In the genomic region with DNA sequence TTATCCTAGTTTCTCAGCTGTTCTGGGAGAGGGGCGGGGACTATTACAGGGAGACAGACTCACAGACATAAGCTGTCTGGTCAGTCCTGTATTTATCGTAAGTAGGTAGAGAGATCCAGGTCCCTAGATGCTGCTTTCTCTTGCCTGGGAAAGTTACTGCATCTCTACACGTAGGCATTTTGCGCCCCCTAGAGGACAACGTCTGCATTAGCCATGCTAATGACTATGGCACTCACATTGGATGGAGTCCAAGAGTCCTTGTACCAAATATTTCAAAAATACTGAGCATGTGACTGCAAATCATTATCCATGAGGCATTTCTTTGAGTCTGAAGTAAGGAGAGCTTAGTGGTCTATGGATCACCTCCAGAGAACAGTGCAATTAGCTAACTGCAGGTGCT, we compare ENCODE assay signal across 9 mouse cellular contexts. TPM values are rescaled to one million over a fixed set of nuclear protein-coding genes. Genes with fewer than 3 reads are reported as not detected.
DNase-seq lines count a peak whose midpoint lies in the region; ATAC-seq and TF ChIP-seq lines count a peak whose summit lies in the region.
"Had no signal": no experiment of that assay in that cellular context is flagged by ENCODE, and none has a peak within 500 bp of the region (broad histone marks: within the 10 kb centered on the region; RNA-seq: fewer than 3 reads in every experiment).

No protein-coding gene starts in this region.

- ATAC-seq in midbrain, embryonic 13.5 days, result no peak
- ATAC-seq in hematopoietic stem cell, adult 5-6 weeks (replicated peaks in 1 of 2; ENCODE audit: insufficient read depth in 1 of 2, low FRiP score in 2 of 2, low TSS enrichment in 1 of 2, low read depth in 1 of 2, poor library complexity in 2 of 2, severe bottlenecking in 2 of 2), result peak; percentile 42 to 46; a peak in 1 of 4 replicates
- ATAC-seq in limb, embryonic 11.5 days (ENCODE audit: insufficient number of reproducible peaks, low FRiP score, low TSS enrichment, low read depth), result no peak
- no peak for ATAC-seq in erythroblast, adult 5-6 weeks (replicated peaks; ENCODE audit: low FRiP score, poor library complexity, severe bottlenecking)

- TF ChIP-seq CTCF in cortical plate, adult 2 months (IDR thresholded peaks at IDR 0.05; ENCODE audit: extremely low read depth, insufficient read depth, low read length), result peak; percentile 95

- no peak overlapping the region for H3K9ac ChIP-seq in midbrain, embryonic 13.5 days (replicated peaks)
- H3K9ac ChIP-seq in limb, embryonic 11.5 days (ENCODE audit: low read length), result no peak overlapping the region
- H3K9ac ChIP-seq: heart, embryonic 13.5 days had no signal

- H3K4me3 ChIP-seq in midbrain, embryonic 10.5 days, result no peak overlapping the region
- no peak overlapping the region for H3K4me3 ChIP-seq in midbrain, embryonic 13.5 days (replicated peaks)
- no peak overlapping the region for H3K4me3 ChIP-seq in cortical plate, adult 2 months (ENCODE audit: insufficient read depth, low read length)
- no peak overlapping the region for H3K4me3 ChIP-seq in limb, embryonic 11.5 days (ENCODE audit: low read depth, low read length)
- H3K4me3 ChIP-seq: heart, embryonic 13.5 days had no signal

- no peak overlapping the region for H3K4me2 ChIP-seq in midbrain, embryonic 13.5 days (replicated peaks)
- no peak overlapping the region for H3K4me2 ChIP-seq in limb, embryonic 11.5 days (ENCODE audit: low read depth, severe bottlenecking)
- H3K4me2 ChIP-seq: heart, embryonic 13.5 days had no signal

- TF ChIP-seq POLR2A in cortical plate, adult 2 months (IDR thresholded peaks at IDR 0.05; ENCODE audit: extremely low read depth, insufficient read depth, low read length), result no peak

- no peaks in the 10 kb centered on the region for H3K36me3 ChIP-seq in midbrain, embryonic 10.5 days
- no peaks in the 10 kb centered on the region for H3K36me3 ChIP-seq in midbrain, embryonic 13.5 days
- no peaks in the 10 kb centered on the region for H3K36me3 ChIP-seq in limb, embryonic 11.5 days (ENCODE audit: control insufficient read depth, insufficient read depth, low read length)
- H3K36me3 ChIP-seq: heart, embryonic 13.5 days had no signal

- WGBS in midbrain, embryonic 10.5 days, result 22% methylated on average over 5 of the region's 5 CpGs
- 20% methylated on average over 5 of the region's 5 CpGs for WGBS in midbrain, embryonic 13.5 days
- WGBS in limb, embryonic 11.5 days, result 25% methylated on average over 5 of the region's 5 CpGs

- peak; percentile 60 for DNase-seq in midbrain, embryonic 10.5 days (ENCODE audit: low spot score)
- DNase-seq in adrenal gland, adult 18-20 months (ENCODE audit: low spot score in 2 of 2), result peak; percentile 55 to 65
- DNase-seq in limb, embryonic 11.5 days (ENCODE audit: low spot score), result peak; percentile 81
- peak; percentile 76 to 86 for DNase-seq in right cerebral cortex, adult 2 months (ENCODE audit: low spot score in 2 of 2)

- H3K4me1 ChIP-seq in midbrain, embryonic 10.5 days, result no peaks in the 10 kb centered on the region
- no peaks in the 10 kb centered on the region for H3K4me1 ChIP-seq in midbrain, embryonic 13.5 days (replicated peaks)
- peaks cover 3% of the 10 kb centered on the region; the same call in 1 of the 2 replicates for H3K4me1 ChIP-seq in cortical plate, adult 2 months (ENCODE audit: control insufficient read depth, insufficient read depth, low read length)
- no peaks in the 10 kb centered on the region for H3K4me1 ChIP-seq in limb, embryonic 11.5 days (ENCODE audit: control insufficient read depth, insufficient read depth, low read length)

- H3K27me3 ChIP-seq in midbrain, embryonic 10.5 days (ENCODE audit: low read depth, poor library complexity, severe bottlenecking), result no peaks in the 10 kb centered on the region
- no peaks in the 10 kb centered on the region for H3K27me3 ChIP-seq in midbrain, embryonic 13.5 days
- no peaks in the 10 kb centered on the region for H3K27me3 ChIP-seq in limb, embryonic 11.5 days (ENCODE audit: control insufficient read depth, insufficient read depth, low read length)
- H3K27me3 ChIP-seq: heart, embryonic 13.5 days had no signal

- H3K9me3 ChIP-seq in midbrain, embryonic 10.5 days (replicated peaks), result no peaks in the 10 kb centered on the region
- no peaks in the 10 kb centered on the region for H3K9me3 ChIP-seq in midbrain, embryonic 13.5 days
- no peaks in the 10 kb centered on the region for H3K9me3 ChIP-seq in limb, embryonic 11.5 days (ENCODE audit: control insufficient read depth, low read length)
- H3K9me3 ChIP-seq: heart, embryonic 13.5 days had no signal

- H3K27ac ChIP-seq in midbrain, embryonic 10.5 days (replicated peaks), result no peak overlapping the region
- no peak overlapping the region for H3K27ac ChIP-seq in midbrain, embryonic 13.5 days
- H3K27ac ChIP-seq in cortical plate, adult 2 months (ENCODE audit: insufficient read depth, low read length), result no peak overlapping the region
- H3K27ac ChIP-seq in limb, embryonic 11.5 days (replicated peaks; ENCODE audit: low read depth, low read length), result no peak overlapping the region
- H3K27ac ChIP-seq: heart, embryonic 13.5 days had no signal

RNA-seq across cellular contexts. Expression of gene Cnnm1, which starts 38.7 kb away (rescaled TPM):
- polyA plus RNA-seq in midbrain, embryonic 10.5 days (2016; fragmentation: Nextera tagmentation; extraction: Ambion mirVana), result 0.27 and 0.53 TPM in 2 replicates
- polyA plus RNA-seq in midbrain, embryonic 13.5 days (2015; fragmentation: Nextera tagmentation; extraction: Ambion mirVana), result 0.80 and 1.3 TPM in 2 replicates
- under 1 TPM; 0.29 to 0.33 TPM for total RNA-seq in adrenal gland, adult 18-20 months (2021)
- 52.6 and 59.8 TPM in 2 replicates for polyA plus RNA-seq in cortical plate, adult 2 months (2012; rRNA removed)
- not detected in 2 replicates for total RNA-seq in hematopoietic stem cell, adult 5-6 weeks (2017)
- 0.17 and 0.48 TPM in 2 replicates for polyA plus RNA-seq in limb, embryonic 11.5 days (2014; fragmentation: Nextera tagmentation; extraction: Ambion mirVana)
- total RNA-seq in erythroblast, adult 5-6 weeks (2015; ENCODE audit: low replicate concordance), result not detected in 2 replicates
- total RNA-seq in erythroblast, adult 5-6 weeks (2017; ENCODE audit: low replicate concordance), result not detected in 2 replicates

RNA-seq across cellular contexts. Expression of gene Got1, which starts 45.5 kb away (rescaled TPM):
- 59.0 and 60.2 TPM in 2 replicates for polyA plus RNA-seq in midbrain, embryonic 10.5 days (2016; fragmentation: Nextera tagmentation; extraction: Ambion mirVana)
- 67.3 and 73.2 TPM in 2 replicates for polyA plus RNA-seq in midbrain, embryonic 13.5 days (2015; fragmentation: Nextera tagmentation; extraction: Ambion mirVana)
- 100 to 1,000 TPM; 181 to 350 TPM for total RNA-seq in adrenal gland, adult 18-20 months (2021)
- 366 and 370 TPM in 2 replicates for polyA plus RNA-seq in cortical plate, adult 2 months (2012; rRNA removed)
- total RNA-seq in hematopoietic stem cell, adult 5-6 weeks (2017), result 8.7 and 12.5 TPM in 2 replicates
- 41.0 and 45.6 TPM in 2 replicates for polyA plus RNA-seq in limb, embryonic 11.5 days (2014; fragmentation: Nextera tagmentation; extraction: Ambion mirVana)
- total RNA-seq in erythroblast, adult 5-6 weeks (2015; ENCODE audit: low replicate concordance), result 4.6 and 6.5 TPM in 2 replicates
- 7.2 and 8.2 TPM in 2 replicates for total RNA-seq in erythroblast, adult 5-6 weeks (2017; ENCODE audit: low replicate concordance)

Comparison
In these comparisons a context has a peak if more than half of its experiments do, and no peak if none do; other contexts are left out.
1. ATAC-seq: peak in hematopoietic stem cell, adult 5-6 weeks (2 of 2); none in midbrain, embryonic 13.5 days (single experiment), limb, embryonic 11.5 days (single experiment) and erythroblast, adult 5-6 weeks (single experiment).
2. RNA of gene Cnnm1, which starts 38.7 kb away (polyA plus RNA-seq): 52.6 to 59.8 TPM in cortical plate, adult 2 months; 0.80 to 1.3 TPM in midbrain, embryonic 13.5 days, 0.27 to 0.53 TPM in midbrain, embryonic 10.5 days and 0.17 to 0.48 TPM in limb, embryonic 11.5 days; every median in the first group is over 10 times any median in the second.
3. Peak in every context shown above with its lines, with median percentiles within 50 percentile points of each other: DNase-seq.